Mouse (Mus musculus): ENCODE results near the gene Brms1.

GRCm38 (mm10) chr19:5045531-5045930 lies 4.4 kb downstream of the Brms1 start:
- TF ChIP-seq EP300 (IDR thresholded peaks at IDR 0.05; ENCODE audit: low read depth) (no peak), CTCF (IDR thresholded peaks at IDR 0.05; ENCODE audit: low read depth) (no peak)
